Mouse (Mus musculus) hindbrain, embryonic 14.5 days (tissue): ENCODE data around the gene Bicdl1. TPM values are rescaled to one million over a fixed set of nuclear protein-coding genes. Genes with fewer than 3 reads are reported as not detected.
A peak's percentile ranks its signal among the peaks of the same experiment; 100 is the strongest.

Experiments
- ATAC-seq: fragments of 200-750 bp; cut with Nextera tagmentation; 2 replicates; pipeline ENCODE4 v1.8.0; 2017; ENCODE audit warnings: moderate number of reproducible peaks, mild to moderate bottlenecking, moderate TSS enrichment, moderate library complexity; ENCODE audit not compliant: low FRiP score
- DNase-seq: peaks from one replicate; pipeline ENCODE4 v3.0.0-alpha.2; 2015; ENCODE audit warnings: low spot score
- H3K27ac ChIP-seq: fragments of 300-500 bp; sonication (generic); 2 replicates; pipeline ENCODE4 v1.5.1; 2014; ENCODE audit warnings: mild to moderate bottlenecking, moderate library complexity
- H3K27me3 ChIP-seq: fragments of 300-500 bp; sonication (generic); 2 replicates; pipeline ENCODE4 v1.6.1; 2014; ENCODE audit warnings: mild to moderate bottlenecking, low read length, mixed read lengths; ENCODE audit not compliant: control insufficient read depth, insufficient read depth
- H3K36me3 ChIP-seq: fragments of 300-500 bp; sonication (generic); replicated peaks from 2 replicates; pipeline ENCODE4 v1.6.1; 2014; ENCODE audit not compliant: control insufficient read depth, insufficient read depth
- H3K4me1 ChIP-seq: fragments of 300-500 bp; sonication (generic); replicated peaks from 2 replicates; pipeline ENCODE4 v1.6.1; 2014; ENCODE audit warnings: antibody characterized with exemption, low read length, mixed read lengths; ENCODE audit not compliant: control insufficient read depth, insufficient read depth
- H3K4me2 ChIP-seq: fragments of 300-500 bp; sonication (generic); replicated peaks from 2 replicates; pipeline ENCODE4 v1.6.1; 2014; ENCODE audit warnings: mild to moderate bottlenecking, moderate library complexity
- H3K4me3 ChIP-seq: fragments of 300-500 bp; sonication (generic); replicated peaks from 2 replicates; pipeline ENCODE4 v1.5.1; 2014; ENCODE audit warnings: mild to moderate bottlenecking, low read length
- H3K9ac ChIP-seq: fragments of 300-500 bp; sonication (generic); 2 replicates; pipeline ENCODE4 v1.6.1; 2014
- H3K9me3 ChIP-seq: fragments of 300-500 bp; sonication (generic); 2 replicates; pipeline ENCODE4 v1.6.1; 2016; ENCODE audit warnings: low read length; ENCODE audit not compliant: control insufficient read depth
- WGBS: fragments of 180-500 bp; shearing (Covaris S2); extraction: QIAGEN DNeasy Blood & Tissue Kit; methylation state at CpG from one replicate; pipeline ENCODE4 v1.1.7; 2014; 5-methylcytosine and 5-hydroxymethylcytosine counted together
- polyA plus RNA-seq: library from polyadenylated mRNA; unstranded; fragments of >200 nt; fragmentation: Nextera tagmentation; extraction: Ambion mirVana; gene quantifications from 2 replicates; pipeline ENCODE4 v1.2.1, GENCODE M21; 2014

Gene Bicdl1
- polyA plus RNA-seq, 1 experiment from 2014 or later, result 36.2 TPM

DNA sequence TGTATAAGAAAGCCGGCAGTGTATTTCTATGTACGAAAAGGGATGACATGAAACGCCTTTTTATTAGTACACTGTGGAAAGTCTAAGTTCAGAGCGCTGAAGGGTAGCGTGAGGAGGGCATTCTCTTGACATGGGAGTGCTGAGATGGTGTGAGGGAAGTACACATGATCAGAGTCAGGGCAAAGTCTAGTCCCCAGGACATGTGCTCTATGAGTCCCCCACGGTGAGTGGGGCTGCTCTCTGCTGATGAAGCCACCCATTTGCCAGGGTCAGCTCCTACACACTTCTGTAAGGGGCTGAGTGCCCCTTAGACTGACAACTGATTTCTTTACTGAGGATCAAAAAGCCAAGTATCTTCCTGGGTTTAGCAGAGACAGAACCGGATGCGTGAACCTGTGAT lies 64.2 kb downstream of the Bicdl1 start:
- Histone ChIP-seq H3K9me3 (no peaks in the 10 kb centered on the region), H3K36me3 (peaks cover 21% of the 10 kb centered on the region), H3K27ac (no peak overlapping the region), H3K9ac (no peak overlapping the region), H3K4me3 (no peak overlapping the region), H3K4me2 (no peak overlapping the region), H3K27me3 (no peaks in the 10 kb centered on the region), H3K4me1 (peaks cover 6% of the 10 kb centered on the region; the same call in 1 of the 2 replicates)
- DNase-seq (no peak), ATAC-seq (no peak)
- WGBS, result 80% methylated on average over 8 of the region's 8 CpGs

DNA sequence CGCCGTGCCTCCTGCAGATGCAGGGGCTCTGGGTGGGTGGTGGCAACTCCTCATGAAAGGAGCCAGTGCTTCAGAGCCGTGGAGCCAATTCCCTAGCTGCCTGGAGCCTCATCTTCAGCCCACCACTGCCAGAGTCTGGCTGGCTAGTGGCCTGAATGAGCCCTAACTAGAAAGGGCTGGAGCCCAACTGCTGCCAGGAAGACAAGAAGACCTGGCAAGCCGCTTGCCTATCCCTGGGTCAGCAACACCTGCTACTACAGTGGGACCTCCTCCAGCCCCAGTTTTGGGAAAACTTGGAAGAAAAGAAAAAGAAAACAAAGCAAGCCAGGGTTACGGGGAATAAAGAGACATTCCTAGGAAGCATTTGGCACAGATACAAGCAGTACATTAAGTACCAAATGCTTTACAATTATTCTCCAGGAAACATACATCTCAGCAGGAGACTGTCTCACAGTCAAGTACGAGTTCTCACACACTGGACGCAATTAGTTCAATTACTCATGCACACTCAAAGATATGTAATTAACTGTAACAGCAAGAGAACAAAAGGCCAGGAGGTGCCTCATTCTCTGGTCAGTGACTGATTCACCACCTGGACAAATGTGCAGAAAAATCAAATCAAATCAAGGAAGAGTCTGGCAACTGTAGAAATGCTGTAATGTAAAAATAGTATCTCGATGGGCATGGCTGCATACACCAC lies 64.9 kb downstream of the Bicdl1 start:
- Histone ChIP-seq H3K36me3 (peaks cover 28% of the 10 kb centered on the region), H3K9ac (no peak overlapping the region), H3K27me3 (no peaks in the 10 kb centered on the region), H3K4me1 (peaks cover 6% of the 10 kb centered on the region; the same call in 1 of the 2 replicates), H3K27ac (no peak overlapping the region), H3K9me3 (no peaks in the 10 kb centered on the region), H3K4me2 (no peak overlapping the region), H3K4me3 (no peak overlapping the region)
- 55% methylated on average over 8 of the region's 8 CpGs for WGBS
- DNase-seq, result peak; percentile 34
- ATAC-seq, result no peak

DNA sequence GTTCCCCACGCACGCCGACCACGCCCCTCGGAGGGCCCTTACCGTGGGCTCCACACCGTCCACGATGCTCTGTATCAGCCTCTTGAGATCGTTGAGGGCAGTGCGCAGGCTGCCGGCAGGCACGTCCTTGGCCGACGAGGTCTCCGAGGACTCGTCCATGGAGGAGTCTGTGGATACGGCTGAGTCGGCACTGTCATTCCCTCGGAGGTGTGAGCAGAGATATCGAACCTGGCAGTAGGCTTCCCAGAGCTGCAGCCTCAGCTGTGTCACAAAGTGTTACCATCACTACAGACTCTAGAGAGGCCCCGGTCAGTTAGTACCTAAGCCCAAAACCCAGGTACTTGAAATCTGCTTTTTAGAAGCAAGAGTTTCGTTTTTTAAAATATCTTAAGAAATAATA lies 68.8 kb downstream of the Bicdl1 start:
- H3K36me3 ChIP-seq, result peaks cover 36% of the 10 kb centered on the region
- WGBS, result 80% methylated on average over 22 of the region's 22 CpGs

DNA sequence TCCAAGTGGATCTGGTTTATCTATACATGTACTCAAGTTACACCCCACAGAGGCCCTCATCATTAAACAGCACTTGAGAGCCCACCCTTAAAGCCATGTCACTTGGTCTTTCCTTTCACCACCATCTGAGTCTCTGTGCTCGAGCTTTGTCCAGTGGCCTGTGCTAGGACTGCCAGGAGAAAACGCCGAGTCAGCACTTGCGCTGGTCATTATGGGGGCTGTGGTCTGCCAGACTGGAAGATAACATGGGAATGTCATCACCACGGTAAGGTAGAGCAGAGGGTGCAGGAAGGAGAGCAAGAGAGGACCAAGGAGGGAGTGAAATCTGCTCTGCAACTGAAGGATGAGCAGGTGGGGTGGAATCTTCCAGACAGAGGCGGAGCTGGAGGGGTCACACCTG lies 73.1 kb downstream of the Bicdl1 start:
- no peak overlapping the region for H3K27ac ChIP-seq
- no peaks in the 10 kb centered on the region for H3K9me3 ChIP-seq
- H3K4me1 ChIP-seq, result no peaks in the 10 kb centered on the region
- 87% methylated on average over 6 of the region's 6 CpGs for WGBS
- no peak overlapping the region for H3K9ac ChIP-seq
- no peak overlapping the region for H3K4me2 ChIP-seq
- ATAC-seq, result no peak
- H3K4me3 ChIP-seq, result no peak overlapping the region
- DNase-seq, result no peak
- H3K36me3 ChIP-seq, result peaks cover 54% of the 10 kb centered on the region
- no peaks in the 10 kb centered on the region for H3K27me3 ChIP-seq

More for the DNA sequence above, 68.8 kb downstream of the Bicdl1 start:
- H3K9me3 ChIP-seq, result no peaks in the 10 kb centered on the region
- no peak overlapping the region for H3K4me3 ChIP-seq
- DNase-seq (no peak), ATAC-seq (no peak)
- H3K27me3 ChIP-seq, result no peaks in the 10 kb centered on the region
- H3K9ac ChIP-seq, result no peak overlapping the region
- H3K27ac ChIP-seq, result no peak overlapping the region
- no peak overlapping the region for H3K4me2 ChIP-seq
- H3K4me1 ChIP-seq, result peaks cover 6% of the 10 kb centered on the region; the same call in 1 of the 2 replicates

DNA sequence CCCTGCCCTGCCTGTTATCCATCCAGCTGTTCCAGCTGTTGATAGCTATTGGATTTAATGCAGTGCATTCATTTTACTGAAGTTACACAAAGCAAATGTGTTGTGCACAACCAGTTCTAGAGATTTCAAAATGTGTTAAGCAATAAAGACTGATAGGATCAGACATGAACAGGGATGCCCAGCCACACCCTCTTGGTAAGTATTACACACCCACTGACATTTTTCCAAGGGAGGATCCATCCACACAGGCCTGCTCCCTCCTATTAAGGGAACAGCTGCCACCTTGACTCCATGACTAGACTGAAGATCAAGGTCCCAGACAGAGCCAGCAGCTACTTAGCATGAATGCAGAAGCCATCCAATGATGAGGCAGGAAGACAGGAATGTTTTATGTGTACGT lies 74.2 kb downstream of the Bicdl1 start:
- no peak overlapping the region for H3K4me3 ChIP-seq
- H3K4me2 ChIP-seq, result no peak overlapping the region
- H3K9ac ChIP-seq, result no peak overlapping the region
- 74% methylated on average over 1 of the region's 1 CpGs for WGBS
- no peaks in the 10 kb centered on the region for H3K27me3 ChIP-seq
- no peaks in the 10 kb centered on the region for H3K9me3 ChIP-seq
- H3K4me1 ChIP-seq, result peaks cover 4% of the 10 kb centered on the region
- no peak overlapping the region for H3K27ac ChIP-seq
- DNase-seq (no peak), ATAC-seq (no peak)
- H3K36me3 ChIP-seq, result peaks cover 50% of the 10 kb centered on the region

DNA sequence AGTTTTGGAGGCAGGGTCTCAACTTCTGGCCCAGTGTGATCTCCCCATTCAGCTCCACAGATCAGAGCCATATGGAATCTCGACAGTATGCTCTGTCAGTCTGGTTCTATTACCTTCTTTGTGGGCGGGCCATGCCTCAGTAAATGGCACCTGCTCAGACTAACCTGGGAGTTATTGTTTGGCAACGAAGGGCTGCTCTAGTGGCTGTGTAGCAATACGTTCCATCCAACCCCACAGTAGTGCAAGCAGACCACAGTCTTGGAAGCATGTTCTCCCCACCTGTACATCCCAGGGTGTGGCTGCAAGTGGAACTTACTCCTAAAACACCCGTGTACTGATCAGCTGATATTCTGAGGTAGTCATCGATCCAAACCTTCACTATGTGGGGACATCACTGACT lies 74.7 kb downstream of the Bicdl1 start:
- Histone ChIP-seq H3K4me3 (no peak overlapping the region), H3K36me3 (peaks cover 45% of the 10 kb centered on the region), H3K4me1 (peaks cover 10% of the 10 kb centered on the region), H3K27ac (no peak overlapping the region), H3K27me3 (no peaks in the 10 kb centered on the region), H3K9me3 (no peaks in the 10 kb centered on the region), H3K4me2 (no peak overlapping the region), H3K9ac (no peak overlapping the region)
- ATAC-seq (no peak), DNase-seq (no peak)
- 87% methylated on average over 6 of the region's 6 CpGs for WGBS

DNA sequence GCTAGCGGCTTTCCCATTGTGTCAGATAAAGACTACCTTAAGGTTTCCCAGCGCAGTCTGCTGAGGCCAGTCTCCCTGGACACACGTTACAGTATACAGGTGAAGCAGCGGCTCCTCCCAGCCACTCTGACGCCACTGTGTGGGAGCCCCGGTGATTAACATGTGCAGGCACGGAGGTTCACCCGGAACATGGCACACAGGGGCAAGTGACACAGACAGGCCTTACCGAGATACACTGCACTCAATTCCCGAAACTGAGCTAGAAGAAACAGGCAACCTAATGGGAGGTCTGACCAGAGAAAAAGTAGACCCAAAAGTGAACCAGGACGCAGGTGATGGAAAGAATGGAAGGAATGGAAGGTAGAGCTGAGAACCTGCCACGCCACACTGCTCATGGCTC lies 77.6 kb downstream of the Bicdl1 start:
- Histone ChIP-seq H3K4me2 (no peak overlapping the region), H3K9ac (no peak overlapping the region), H3K27ac (no peak overlapping the region), H3K36me3 (peaks cover 29% of the 10 kb centered on the region), H3K4me1 (peaks cover 11% of the 10 kb centered on the region), H3K9me3 (no peaks in the 10 kb centered on the region), H3K27me3 (no peaks in the 10 kb centered on the region), H3K4me3 (no peak overlapping the region)
- ATAC-seq (no peak), DNase-seq (no peak)
- 93% methylated on average over 12 of the region's 12 CpGs for WGBS

DNA sequence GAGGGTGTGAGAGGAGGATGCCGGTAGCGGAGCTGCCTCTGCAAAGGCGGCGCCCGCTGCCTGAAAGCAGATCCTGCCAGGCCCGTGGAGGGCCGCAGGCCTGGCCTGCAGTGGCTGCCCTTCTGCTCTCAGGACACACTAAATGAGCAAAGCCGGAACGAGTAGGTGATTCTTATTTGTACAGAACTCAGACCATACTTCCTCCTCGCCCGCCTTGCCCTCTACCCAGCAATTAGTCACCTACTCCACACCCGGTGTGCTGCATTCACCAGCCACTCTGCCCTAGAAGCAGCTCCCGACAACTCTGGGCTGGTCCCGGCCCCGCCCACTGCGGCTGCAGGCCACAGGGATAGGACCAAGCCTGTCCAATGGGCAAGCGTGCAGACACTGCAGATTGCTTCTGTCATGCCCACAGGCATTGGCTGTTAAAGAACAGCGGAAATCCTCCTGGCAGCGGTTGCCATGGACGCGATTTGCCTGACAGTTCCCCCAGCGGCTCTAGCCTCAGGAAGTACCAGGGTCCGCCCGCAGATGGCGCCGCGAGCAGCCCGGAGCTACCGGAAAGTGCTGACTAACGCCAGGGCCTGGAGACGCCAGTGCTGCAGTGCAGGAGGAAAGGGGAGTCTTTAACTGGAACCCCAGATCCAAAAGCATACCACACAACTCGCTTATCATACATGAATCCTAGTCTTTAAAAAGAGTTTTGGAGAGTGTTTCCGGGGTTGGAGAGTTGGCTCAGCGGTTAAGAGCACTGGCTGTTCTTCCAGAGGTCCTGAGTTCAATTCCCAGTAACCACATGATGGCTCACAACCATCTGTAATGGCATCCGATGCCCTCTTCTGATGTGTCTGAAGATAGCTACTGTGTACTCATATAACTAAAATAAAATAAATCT lies 78.5 kb downstream of the Bicdl1 start:
- Histone ChIP-seq H3K4me1 (peaks cover 11% of the 10 kb centered on the region), H3K4me2 (peak overlapping the region; percentile 66), H3K27ac (peak overlapping the region; percentile 78), H3K36me3 (peaks cover 35% of the 10 kb centered on the region), H3K9ac (peak overlapping the region; percentile 60), H3K9me3 (no peaks in the 10 kb centered on the region), H3K4me3 (peak overlapping the region; percentile 34), H3K27me3 (no peaks in the 10 kb centered on the region)
- WGBS, result 3% methylated on average over 35 of the region's 35 CpGs
- ATAC-seq (peak; percentile 99), DNase-seq (peak; percentile 97)

DNA sequence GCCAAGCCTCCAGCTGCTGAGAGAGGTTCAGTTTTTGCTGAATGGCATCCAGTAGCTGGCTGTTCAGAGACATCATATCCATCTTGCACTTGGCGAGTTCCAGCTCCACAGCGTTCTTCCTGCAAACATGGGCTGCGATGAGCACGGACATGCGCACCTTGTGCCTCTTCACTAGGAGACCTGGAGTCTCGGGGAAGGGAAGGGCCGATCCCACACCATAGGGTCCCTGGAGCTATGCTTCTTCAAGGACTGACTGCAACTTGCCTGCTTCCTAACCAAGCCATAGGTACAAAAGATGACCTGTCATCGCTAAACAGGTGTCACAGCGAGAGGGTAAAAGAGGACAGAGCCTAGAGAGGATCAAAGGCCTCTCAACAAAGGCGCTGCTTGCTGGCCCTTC lies 79.6 kb downstream of the Bicdl1 start:
- peaks cover 11% of the 10 kb centered on the region for H3K4me1 ChIP-seq
- peak overlapping the region; percentile 60; the same call in 1 of the 2 replicates for H3K9ac ChIP-seq

More for the DNA sequence above, 79.6 kb downstream of the Bicdl1 start:
- WGBS, result 91% methylated on average over 10 of the region's 10 CpGs
- Histone ChIP-seq H3K9me3 (no peaks in the 10 kb centered on the region), H3K27ac (0 out of 2 replicates have a peak overlapping the region, but pooled peaks have one; percentile 78), H3K36me3 (peaks cover 37% of the 10 kb centered on the region), H3K4me3 (no peak overlapping the region), H3K4me2 (peak overlapping the region; percentile 66), H3K27me3 (no peaks in the 10 kb centered on the region)
- DNase-seq (no peak), ATAC-seq (no peak)
